12 mouse cellular contexts compared by ENCODE assay signal in the genomic region with DNA sequence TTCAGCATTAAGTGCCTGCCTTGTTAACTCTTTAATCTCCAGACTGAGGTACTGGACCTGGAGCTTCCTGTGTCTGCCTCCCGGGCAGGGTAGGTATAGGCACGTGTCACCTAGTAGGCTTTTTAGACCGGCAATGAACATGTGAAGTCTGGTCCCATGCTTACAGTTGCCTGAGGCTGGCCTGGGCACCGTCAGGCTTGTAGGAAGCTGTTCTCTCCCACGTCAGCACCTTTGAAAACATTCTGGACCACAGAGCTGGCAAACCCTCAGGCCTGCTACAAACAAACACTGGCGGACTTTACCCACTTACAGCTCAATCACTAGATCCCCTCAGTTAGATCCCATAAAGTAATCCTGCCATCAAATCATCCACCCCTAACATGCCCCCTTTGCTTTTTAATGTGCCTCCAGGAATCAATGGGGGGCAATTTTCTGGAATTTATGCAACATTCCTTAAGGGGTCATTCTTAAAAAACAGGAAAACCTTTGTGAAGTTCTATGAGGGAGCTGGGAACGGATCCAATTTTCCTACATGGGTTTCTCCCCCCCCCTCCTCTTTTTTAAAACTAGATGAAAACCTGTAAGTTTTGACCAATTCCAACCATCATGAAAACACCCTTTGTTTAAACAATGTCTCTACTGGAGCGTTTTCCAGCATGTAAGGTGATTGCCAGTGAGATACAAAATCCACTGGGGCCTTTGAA.
A peak's percentile ranks its signal among the peaks of the same experiment; 100 is the strongest.
DNase-seq lines count a peak whose midpoint lies in the region; ATAC-seq and TF ChIP-seq lines count a peak whose summit lies in the region.
"Had no signal": no experiment of that assay in that cellular context is flagged by ENCODE, and none has a peak within 500 bp of the region (broad histone marks: within the 10 kb centered on the region; RNA-seq: fewer than 3 reads in every experiment).

No protein-coding gene starts in this region.

- no peaks in the 10 kb centered on the region for H3K9me3 ChIP-seq in intestine, embryonic 15.5 days
- no peaks in the 10 kb centered on the region for H3K9me3 ChIP-seq in intestine, postnatal 0 days (ENCODE audit: control insufficient read depth)
- H3K9me3 ChIP-seq in embryonic facial prominence, embryonic 13.5 days, result no peaks in the 10 kb centered on the region
- H3K9me3 ChIP-seq in forebrain, embryonic 15.5 days, result no peaks in the 10 kb centered on the region
- H3K9me3 ChIP-seq in limb, embryonic 10.5 days (replicated peaks), result no peaks in the 10 kb centered on the region
- H3K9me3 ChIP-seq in midbrain, embryonic 15.5 days, result no peaks in the 10 kb centered on the region

- no peak for DNase-seq in limb, embryonic 10.5 days (ENCODE audit: low spot score)
- DNase-seq in gastrocnemius, adult 18-20 months (ENCODE audit: low spot score), result no peak
- no peak for DNase-seq in heart, postnatal 14 days
- DNase-seq: adrenal gland, postnatal 10 days; liver, postnatal 0 days; thymus, postnatal 36 days had no signal

- no peak overlapping the region for H3K9ac ChIP-seq in intestine, embryonic 15.5 days
- H3K9ac ChIP-seq in intestine, postnatal 0 days (ENCODE audit: low read depth, low read length), result no peak overlapping the region
- H3K9ac ChIP-seq in embryonic facial prominence, embryonic 13.5 days, result no peak overlapping the region
- H3K9ac ChIP-seq in forebrain, embryonic 15.5 days (replicated peaks), result no peak overlapping the region
- H3K9ac ChIP-seq in midbrain, embryonic 15.5 days, result no peak overlapping the region
- H3K9ac ChIP-seq: liver, postnatal 0 days had no signal

- WGBS in intestine, embryonic 15.5 days, result 60% methylated on average over 8 of the region's 8 CpGs
- 51% methylated on average over 8 of the region's 8 CpGs for WGBS in intestine, postnatal 0 days
- 37% methylated on average over 8 of the region's 8 CpGs for WGBS in embryonic facial prominence, embryonic 13.5 days
- 28% methylated on average over 8 of the region's 8 CpGs for WGBS in forebrain, embryonic 15.5 days
- WGBS in limb, embryonic 10.5 days, result 59% methylated on average over 8 of the region's 8 CpGs
- 62% methylated on average over 8 of the region's 8 CpGs for WGBS in midbrain, embryonic 15.5 days

- peak overlapping the region; percentile 40; the same call in 1 of the 2 replicates for H3K4me2 ChIP-seq in intestine, embryonic 15.5 days (replicated peaks)
- no peak overlapping the region for H3K4me2 ChIP-seq in intestine, postnatal 0 days (replicated peaks; ENCODE audit: low read depth)
- H3K4me2 ChIP-seq in embryonic facial prominence, embryonic 13.5 days, result peak overlapping the region; percentile 34
- no peak overlapping the region for H3K4me2 ChIP-seq in forebrain, embryonic 15.5 days (replicated peaks)
- H3K4me2 ChIP-seq in midbrain, embryonic 15.5 days, result no peak overlapping the region

- H3K4me1 ChIP-seq in intestine, embryonic 15.5 days (replicated peaks), result peaks cover 17% of the 10 kb centered on the region
- H3K4me1 ChIP-seq in intestine, postnatal 0 days (replicated peaks; ENCODE audit: control insufficient read depth, insufficient read depth, low read length), result no peaks in the 10 kb centered on the region
- H3K4me1 ChIP-seq in embryonic facial prominence, embryonic 13.5 days, result peaks cover 46% of the 10 kb centered on the region
- H3K4me1 ChIP-seq in forebrain, embryonic 15.5 days, result peaks cover 38% of the 10 kb centered on the region
- H3K4me1 ChIP-seq in limb, embryonic 10.5 days, result peaks cover 64% of the 10 kb centered on the region
- peaks cover 33% of the 10 kb centered on the region for H3K4me1 ChIP-seq in midbrain, embryonic 15.5 days

- intact Hi-C loops in heart, postnatal 14 days (cut with DNase I), result no loop called here

- peak overlapping the region; percentile 55 for H3K27ac ChIP-seq in intestine, embryonic 15.5 days
- no peak overlapping the region for H3K27ac ChIP-seq in intestine, postnatal 0 days (ENCODE audit: low read depth, low read length)
- peak overlapping the region; percentile 68 for H3K27ac ChIP-seq in embryonic facial prominence, embryonic 13.5 days
- peak overlapping the region; percentile 10 for H3K27ac ChIP-seq in forebrain, embryonic 15.5 days (replicated peaks)
- peak overlapping the region; percentile 51 for H3K27ac ChIP-seq in limb, embryonic 10.5 days
- H3K27ac ChIP-seq in midbrain, embryonic 15.5 days, result no peak overlapping the region

- H3K4me3 ChIP-seq in intestine, embryonic 15.5 days (replicated peaks), result no peak overlapping the region
- no peak overlapping the region for H3K4me3 ChIP-seq in intestine, postnatal 0 days (ENCODE audit: low read depth, low read length)
- H3K4me3 ChIP-seq in embryonic facial prominence, embryonic 13.5 days, result no peak overlapping the region
- no peak overlapping the region for H3K4me3 ChIP-seq in forebrain, embryonic 15.5 days
- H3K4me3 ChIP-seq in limb, embryonic 10.5 days, result no peak overlapping the region
- H3K4me3 ChIP-seq in midbrain, embryonic 15.5 days, result no peak overlapping the region

- no peak for ATAC-seq in intestine, embryonic 15.5 days
- no peak for ATAC-seq in intestine, postnatal 0 days
- no peak for ATAC-seq in embryonic facial prominence, embryonic 13.5 days (ENCODE audit: insufficient number of reproducible peaks, insufficient read depth, low FRiP score, low TSS enrichment, low read depth)
- ATAC-seq in forebrain, embryonic 15.5 days (replicated peaks), result peak; percentile 28; the same call in 1 of the 2 replicates
- no peak for ATAC-seq in midbrain, embryonic 15.5 days (replicated peaks)
- ATAC-seq: liver, postnatal 0 days; Patski had no signal

- no peak for TF ChIP-seq CTCF in intestine, postnatal 0 days (IDR thresholded peaks at IDR 0.05; ENCODE audit: low read depth)

- H3K27me3 ChIP-seq in intestine, embryonic 15.5 days (replicated peaks), result no peaks in the 10 kb centered on the region
- H3K27me3 ChIP-seq in intestine, postnatal 0 days (replicated peaks; ENCODE audit: control insufficient read depth, insufficient read depth, low read length), result no peaks in the 10 kb centered on the region
- peaks cover 7% of the 10 kb centered on the region; the same call in 1 of the 2 replicates for H3K27me3 ChIP-seq in embryonic facial prominence, embryonic 13.5 days
- H3K27me3 ChIP-seq in forebrain, embryonic 15.5 days, result no peaks in the 10 kb centered on the region
- H3K27me3 ChIP-seq in limb, embryonic 10.5 days (ENCODE audit: low read depth, poor library complexity, severe bottlenecking), result peaks cover 26% of the 10 kb centered on the region
- no peaks in the 10 kb centered on the region for H3K27me3 ChIP-seq in midbrain, embryonic 15.5 days (replicated peaks)
- H3K27me3 ChIP-seq: Patski had no signal

- H3K36me3 ChIP-seq in intestine, embryonic 15.5 days, result no peaks in the 10 kb centered on the region
- H3K36me3 ChIP-seq in intestine, postnatal 0 days (ENCODE audit: control insufficient read depth, insufficient read depth), result no peaks in the 10 kb centered on the region
- no peaks in the 10 kb centered on the region for H3K36me3 ChIP-seq in embryonic facial prominence, embryonic 13.5 days
- H3K36me3 ChIP-seq in forebrain, embryonic 15.5 days, result no peaks in the 10 kb centered on the region
- H3K36me3 ChIP-seq in limb, embryonic 10.5 days, result no peaks in the 10 kb centered on the region
- no peaks in the 10 kb centered on the region for H3K36me3 ChIP-seq in midbrain, embryonic 15.5 days (replicated peaks)

Comparison
In these comparisons a context has a peak if more than half of its experiments do, and no peak if none do; other contexts are left out.
1. H3K27ac ChIP-seq: peak in intestine, embryonic 15.5 days (single experiment), embryonic facial prominence, embryonic 13.5 days (single experiment), forebrain, embryonic 15.5 days (single experiment) and limb, embryonic 10.5 days (single experiment); none in intestine, postnatal 0 days (single experiment) and midbrain, embryonic 15.5 days (single experiment).
2. H3K4me2 ChIP-seq: peak in intestine, embryonic 15.5 days (single experiment) and embryonic facial prominence, embryonic 13.5 days (single experiment); none in intestine, postnatal 0 days (single experiment), forebrain, embryonic 15.5 days (single experiment) and midbrain, embryonic 15.5 days (single experiment).